Mouse (Mus musculus) MEL (cell line): Measurements from ENCODE around the gene Clip4. TPM values are rescaled to one million over a fixed set of nuclear protein-coding genes. Genes with fewer than 3 reads are reported as not detected.

Experiments
- DNase-seq: peaks from one replicate; pipeline ENCODE4 v3.0.0; 2011; ENCODE audit warnings: low read depth, low spot score
- H3K27ac ChIP-seq: 2 replicates; pipeline ENCODE4 v1.5.1; 2012; ENCODE audit warnings: low read depth, mild to moderate bottlenecking, control low read depth, low read length, moderate library complexity; ENCODE audit not compliant: control insufficient read depth
- H3K27me3 ChIP-seq, 2 experiments: fragments of 150-350 bp in 1 of 2; sonication (generic) in 1 of 2; 2 replicates each; pipeline ENCODE4 v1.6.1; 2012; ENCODE audit warnings: low read length in 2 of 2, mild to moderate bottlenecking in 2 of 2, improper control_type of control experiment in 1 of 2, moderate library complexity in 1 of 2; ENCODE audit not compliant: insufficient read depth in 2 of 2, control insufficient read depth in 1 of 2
- H3K36me3 ChIP-seq, 2 experiments: 2 replicates each; pipeline ENCODE4 v1.6.1; 2012 to 2014; ENCODE audit warnings: low read length in 2 of 2, improper control_type of control experiment in 1 of 2, inconsistent platforms in 1 of 2, mild to moderate bottlenecking in 1 of 2; ENCODE audit not compliant: insufficient read depth in 2 of 2, control insufficient read depth in 1 of 2
- H3K4me1 ChIP-seq, 2 experiments: fragments of 150-350 bp in 1 of 2; sonication (generic) in 1 of 2; 2 replicates each; pipeline ENCODE4 v1.6.1; 2012; ENCODE audit warnings: low read length in 2 of 2, improper control_type of control experiment in 1 of 2, mild to moderate bottlenecking in 1 of 2; ENCODE audit not compliant: insufficient read depth in 2 of 2, control insufficient read depth in 1 of 2
- H3K4me3 ChIP-seq, 2 experiments: fragments of 150-350 bp in 1 of 2; sonication (generic) in 1 of 2; 2 replicates each; pipeline ENCODE4 v1.5.1; 2012; ENCODE audit warnings: low read depth in 2 of 2, low read length in 2 of 2, mild to moderate bottlenecking in 2 of 2, moderate library complexity in 2 of 2, control low read depth in 1 of 2, improper control_type of control experiment in 1 of 2; ENCODE audit not compliant: control insufficient read depth in 1 of 2, insufficient read depth in 1 of 2
- H3K79me2 ChIP-seq: 2 replicates; pipeline ENCODE4 v1.6.1; 2012; ENCODE audit warnings: mild to moderate bottlenecking, low read length, moderate library complexity; ENCODE audit not compliant: control insufficient read depth, poor library complexity, insufficient read depth
- H3K9ac ChIP-seq: 2 replicates; pipeline ENCODE4 v1.6.1; 2012; ENCODE audit warnings: low read depth, mild to moderate bottlenecking, control low read depth, low read length, moderate library complexity; ENCODE audit not compliant: control insufficient read depth, poor library complexity, severe bottlenecking
- H3K9me3 ChIP-seq: fragments of 150-350 bp; sonication (generic); replicated peaks from 2 replicates; pipeline ENCODE4 v1.6.1; 2012; ENCODE audit warnings: mild to moderate bottlenecking, low read length, improper control_type of control experiment, moderate library complexity; ENCODE audit not compliant: insufficient read depth
- CTCF ChIP-seq, 3 experiments: IDR thresholded peaks in 2 of 3; conservative IDR thresholded peaks in 1 of 3; 2 replicates each; pipeline ENCODE4 v1.5.1; 2011 to 2012; ENCODE audit warnings: low read length in 3 of 3, low read depth in 2 of 3, mild to moderate bottlenecking in 2 of 3, improper control_type of control experiment in 1 of 3, inconsistent platforms in 1 of 3, mixed read lengths in 1 of 3, moderate library complexity in 1 of 3; ENCODE audit not compliant: control insufficient read depth in 1 of 3, insufficient read depth in 1 of 3, poor library complexity in 1 of 3, severe bottlenecking in 1 of 3
- ELF1 ChIP-seq: IDR thresholded peaks from 2 replicates; pipeline ENCODE4 v1.6.1; 2014; ENCODE audit warnings: low read depth, mild to moderate bottlenecking, inconsistent platforms, low read length, improper control_type of control experiment, moderate library complexity
- ETS1 ChIP-seq: IDR thresholded peaks from 2 replicates; pipeline ENCODE4 v1.6.1; 2012; ENCODE audit warnings: low read depth, mild to moderate bottlenecking, inconsistent platforms, low read length, improper control_type of control experiment, moderate library complexity
- HCFC1 ChIP-seq: IDR thresholded peaks from 2 replicates; pipeline ENCODE4 v1.6.1; 2012; ENCODE audit warnings: low read depth, mild to moderate bottlenecking, inconsistent platforms, low read length, improper control_type of control experiment, moderate library complexity
- JUND ChIP-seq: IDR thresholded peaks from 2 replicates; pipeline ENCODE4 v1.6.1; 2011; ENCODE audit warnings: low read depth, mild to moderate bottlenecking, improper control_type of control experiment, low read length
- KAT2A ChIP-seq: conservative IDR thresholded peaks from 2 replicates; pipeline ENCODE4 v1.6.1; 2012; ENCODE audit warnings: low read depth, low read length, improper control_type of control experiment, inconsistent platforms
- MAFK ChIP-seq: IDR thresholded peaks from 2 replicates; pipeline ENCODE4 v1.6.1; 2011; ENCODE audit warnings: low read depth, mild to moderate bottlenecking, low read length, improper control_type of control experiment, borderline replicate concordance
- MEF2A ChIP-seq: IDR thresholded peaks from 2 replicates; pipeline ENCODE4 v1.6.1; 2014; ENCODE audit warnings: low read depth, mild to moderate bottlenecking, inconsistent platforms, low read length, improper control_type of control experiment; ENCODE audit not compliant: poor library complexity, insufficient replicate concordance, severe bottlenecking; ENCODE audit errors: extremely low read depth
- MXI1 ChIP-seq: IDR thresholded peaks from 2 replicates; pipeline ENCODE4 v1.6.1; 2011; ENCODE audit warnings: mild to moderate bottlenecking, low read depth, low read length, improper control_type of control experiment
- MYC ChIP-seq: IDR thresholded peaks from 2 replicates; pipeline ENCODE4 v1.6.1; 2011; ENCODE audit warnings: low read depth, mild to moderate bottlenecking, low read length, improper control_type of control experiment, moderate library complexity
- NELFE ChIP-seq: IDR thresholded peaks from 2 replicates; pipeline ENCODE4 v1.6.1; 2011; ENCODE audit warnings: low read depth, low read length, improper control_type of control experiment
- POLR2A ChIP-seq, 2 experiments: IDR thresholded peaks; 2 replicates each; pipeline ENCODE4 v1.6.1; 2011 to 2012; ENCODE audit warnings: low read length in 2 of 2, mild to moderate bottlenecking in 2 of 2, control low read depth in 1 of 2, improper control_type of control experiment in 1 of 2, low read depth in 1 of 2, moderate library complexity in 1 of 2; ENCODE audit not compliant: control insufficient read depth in 1 of 2, insufficient read depth in 1 of 2, poor library complexity in 1 of 2
- POLR2AphosphoS5 ChIP-seq: IDR thresholded peaks from 2 replicates; pipeline ENCODE4 v1.6.1; 2012; ENCODE audit warnings: low read depth, borderline replicate concordance, mild to moderate bottlenecking, inconsistent platforms, low read length, moderate library complexity, mixed read lengths
- RCOR1 ChIP-seq: IDR thresholded peaks from 2 replicates; pipeline ENCODE4 v1.6.1; 2012; ENCODE audit warnings: low read depth, mild to moderate bottlenecking, inconsistent platforms, low read length, improper control_type of control experiment
- SIN3A ChIP-seq: IDR thresholded peaks from 2 replicates; pipeline ENCODE4 v1.6.1; 2012; ENCODE audit warnings: low read length, improper control_type of control experiment, inconsistent platforms
- SMC3 ChIP-seq: IDR thresholded peaks from 2 replicates; pipeline ENCODE4 v1.6.1; 2011; ENCODE audit warnings: low read depth, low read length, improper control_type of control experiment
- TAL1 ChIP-seq: IDR thresholded peaks from 2 replicates; pipeline ENCODE4 v1.6.1; 2012; ENCODE audit warnings: mild to moderate bottlenecking, inconsistent platforms, low read length, moderate library complexity, mixed read lengths
- TBP ChIP-seq: IDR thresholded peaks from 2 replicates; pipeline ENCODE4 v1.8.0; 2011; ENCODE audit warnings: low read depth, low read length, improper control_type of control experiment
- TCF12 ChIP-seq: IDR thresholded peaks from 2 replicates; pipeline ENCODE4 v1.6.1; 2014; ENCODE audit warnings: low read depth, mild to moderate bottlenecking, inconsistent platforms, low read length, improper control_type of control experiment, moderate library complexity
- UBTF ChIP-seq: IDR thresholded peaks from 2 replicates; pipeline ENCODE4 v1.6.1; 2012; ENCODE audit warnings: low read depth, mild to moderate bottlenecking, inconsistent platforms, low read length, improper control_type of control experiment, moderate library complexity, borderline replicate concordance; ENCODE audit not compliant: insufficient read depth
- ZC3H11A ChIP-seq: IDR thresholded peaks from 2 replicates; pipeline ENCODE4 v1.6.1; 2012; ENCODE audit warnings: low read depth, mild to moderate bottlenecking, inconsistent platforms, low read length, improper control_type of control experiment
- ZNF384 ChIP-seq: IDR thresholded peaks from 2 replicates; pipeline ENCODE4 v1.6.1; 2012; ENCODE audit warnings: low read depth, mild to moderate bottlenecking, inconsistent platforms, low read length, improper control_type of control experiment
- polyA plus RNA-seq, 2 experiments: library from polyadenylated mRNA; stranded (reverse) in 1 of 2; unstranded in 1 of 2; fragments of >175 nt in 1 of 2; fragments of >200 nt in 1 of 2; gene quantifications; 2 replicates each; pipeline versions ENCODE4 v1.2.1 to v1.2.4; 2012; ENCODE audit warnings: low replicate concordance in 2 of 2, low read depth in 1 of 2; ENCODE audit not compliant: insufficient read length in 2 of 2, insufficient read depth in 1 of 2, missing spikeins in 1 of 2
- total RNA-seq: library from RNA; depleted of rRNA; stranded (reverse); fragments of 300-350 nt; gene quantifications from 2 replicates; pipeline ENCODE4 v1.2.3, GENCODE M21; 2012

Clip4 gene
- total and polyA plus RNA-seq, 3 experiments = not detected

GRCm38 (mm10) chr17:71749616-71750168, 18.6 kb upstream of the Clip4 start:
- H3K79me2 ChIP-seq = no peaks in the 10 kb centered on the region
- H3K36me3 ChIP-seq = no peaks in the 10 kb centered on the region
- TF ChIP-seq TBP (no peak), TAL1 (no peak), JUND (no peak), MAFK (no peak), ZC3H11A (no peak), MXI1 (no peak), MYC (no peak)
- TF ChIP-seq, all 39 proteins: peak for 0
- no peak for DNase-seq
- Histone ChIP-seq H3K4me1 (no peaks in the 10 kb centered on the region), H3K9me3 (no peaks in the 10 kb centered on the region), H3K4me3 (no peak overlapping the region), H3K27ac (no peak overlapping the region), H3K27me3 (no peaks in the 10 kb centered on the region; a peak in 1 of 4 replicates), H3K9ac (no peak overlapping the region)

DNA sequence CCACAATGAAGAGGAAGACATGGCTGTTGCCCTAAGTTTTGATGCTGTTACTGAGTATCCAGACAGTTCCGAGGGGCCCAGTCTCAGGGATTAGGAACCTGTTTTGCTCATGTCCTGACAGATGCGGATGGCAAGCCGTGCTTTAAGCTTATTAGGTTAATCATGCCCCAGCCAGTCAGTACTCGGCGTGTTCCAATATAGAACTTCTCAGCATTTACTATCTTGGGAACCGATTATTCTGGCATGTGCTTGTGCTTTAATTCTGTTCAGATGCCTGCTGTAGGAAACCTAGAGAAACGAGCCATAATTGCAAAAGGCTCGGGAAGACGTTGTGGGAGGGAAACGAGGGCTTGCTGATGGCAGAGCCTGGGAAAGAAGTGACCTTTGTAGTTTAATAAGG, 15.4 kb upstream of the Clip4 start, which contains the start of gene Pcare:
Gene Pcare, minus strand, starts transcription at position 64 of the 400 bp plus-strand sequence.
- H3K9me3 ChIP-seq = no peaks in the 10 kb centered on the region
- no peak within 1 kb of the TSS for H3K4me3 ChIP-seq
- TF ChIP-seq HCFC1 (no peak), POLR2A (IDR thresholded peaks at IDR 0.05; ENCODE audit: control insufficient read depth in 1 of 2, insufficient read depth in 1 of 2, low read depth in 1 of 2, low read length in 2 of 2, poor library complexity in 1 of 2) (no peak), SMC3 (no peak), JUND (no peak), MEF2A (no peak), RCOR1 (no peak), NELFE (no peak), ELF1 (no peak), CTCF (IDR thresholded peaks at IDR 0.05 in 2 of 3, conservative IDR thresholded peaks at IDR 0.05 in 1 of 3; ENCODE audit: control insufficient read depth in 1 of 3, insufficient read depth in 1 of 3, low read depth in 2 of 3, low read length in 3 of 3, poor library complexity in 1 of 3, severe bottlenecking in 1 of 3) (no peak)
- no peaks in the 10 kb centered on the region for H3K27me3 ChIP-seq
- no peaks in the 10 kb centered on the region for H3K79me2 ChIP-seq
- H3K9ac ChIP-seq = no peak within 1 kb of the TSS
- no peak for DNase-seq
- no peaks in the 10 kb centered on the region for H3K36me3 ChIP-seq
- no peaks in the 10 kb centered on the region for H3K4me1 ChIP-seq
- no peak within 1 kb of the TSS for H3K27ac ChIP-seq

- TF ChIP-seq KAT2A (no peak), ZNF384 (no peak), POLR2AphosphoS5 (no peak), ZC3H11A (no peak), TAL1 (no peak), UBTF (no peak), TCF12 (no peak), ETS1 (no peak), NELFE (no peak), JUND (no peak), SIN3A (no peak)
- Histone ChIP-seq H3K4me3 (no peak overlapping the region), H3K27ac (no peak overlapping the region), H3K9ac (no peak overlapping the region), H3K27me3 (no peaks in the 10 kb centered on the region), H3K36me3 (no peaks in the 10 kb centered on the region), H3K79me2 (no peaks in the 10 kb centered on the region), H3K4me1 (no peaks in the 10 kb centered on the region), H3K9me3 (no peaks in the 10 kb centered on the region)
- DNase-seq = no peak
Observed at GRCm38 (mm10) chr17:71760536-71760935, 7.7 kb upstream of the Clip4 start.
